Mouse (Mus musculus) liver, adult (tissue): ENCODE measurements around the gene Elovl5.

Experiments used
- GATA4 ChIP-seq: IDR thresholded peaks from 2 replicates; pipeline ENCODE4 v1.6.1; 2014; ENCODE audit warnings: mild to moderate bottlenecking, low read length; ENCODE audit not compliant: insufficient replicate concordance

Gene Elovl5

GRCm38 (mm10) chr9:78003278-78003677 lies 86.1 kb downstream of the Elovl5 start:
- TF ChIP-seq GATA4 = no peak

GRCm38 (mm10) chr9:78005481-78005880 lies 88.3 kb downstream of the Elovl5 start:
- TF ChIP-seq GATA4 = no peak

DNA sequence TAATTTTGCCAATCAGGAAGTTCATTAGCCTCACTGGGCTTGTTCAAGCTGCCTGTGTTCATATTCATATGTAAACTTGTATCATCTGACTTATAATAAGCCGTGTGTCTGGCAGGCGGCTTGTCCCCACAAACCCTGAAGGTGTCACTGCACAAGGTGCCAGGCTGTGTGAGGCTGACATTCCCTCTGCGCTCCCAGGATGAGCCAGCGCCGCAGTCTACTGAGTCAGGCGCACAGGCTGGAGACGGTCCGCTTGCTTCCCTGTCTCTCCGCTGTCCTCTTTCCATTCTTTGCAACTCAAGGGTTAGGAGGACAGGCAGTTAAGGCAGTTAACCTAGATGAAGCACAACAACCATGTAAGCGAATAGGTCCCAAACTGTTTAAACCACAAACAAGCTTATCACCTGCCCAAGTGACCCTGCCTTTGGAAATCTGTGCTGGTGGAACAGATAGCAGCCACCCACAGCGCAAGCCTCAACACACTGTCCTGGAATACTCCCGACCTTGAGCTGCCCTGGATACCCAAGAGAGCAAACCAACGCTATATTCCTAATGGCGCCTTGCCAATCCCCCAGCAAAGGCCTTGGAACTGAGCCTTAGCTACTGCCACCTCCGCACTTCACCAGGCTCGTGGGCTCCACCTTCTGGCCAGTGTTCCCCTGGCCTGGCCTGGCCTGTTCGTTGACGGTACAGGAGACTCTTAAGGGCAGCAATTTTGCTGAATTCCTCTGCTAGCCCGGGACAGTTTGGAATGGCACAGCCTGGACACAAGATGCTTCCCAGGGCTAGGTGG lies 89.2 kb downstream of the Elovl5 start:
- no peak for TF ChIP-seq GATA4

DNA sequence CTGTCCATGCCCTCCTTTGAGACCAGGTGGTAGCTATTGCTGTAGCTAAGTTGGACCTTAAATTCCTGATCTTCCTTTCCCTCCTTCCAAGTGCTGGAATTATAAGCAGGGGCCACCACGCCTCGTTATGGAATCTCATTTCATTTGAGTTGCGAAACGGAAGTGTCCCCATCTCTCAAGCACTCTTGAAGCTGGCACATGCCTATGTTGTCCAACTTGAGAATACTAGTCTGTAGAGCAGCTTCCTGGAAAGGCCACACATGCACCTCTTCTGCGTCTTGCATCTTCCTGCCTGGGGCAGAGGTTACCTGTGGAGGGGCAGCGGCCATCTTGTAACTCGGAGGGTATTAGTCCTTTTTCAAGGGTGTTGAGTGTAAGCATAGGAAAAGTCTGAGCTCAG lies 92.2 kb downstream of the Elovl5 start:
- TF ChIP-seq GATA4 = no peak

DNA sequence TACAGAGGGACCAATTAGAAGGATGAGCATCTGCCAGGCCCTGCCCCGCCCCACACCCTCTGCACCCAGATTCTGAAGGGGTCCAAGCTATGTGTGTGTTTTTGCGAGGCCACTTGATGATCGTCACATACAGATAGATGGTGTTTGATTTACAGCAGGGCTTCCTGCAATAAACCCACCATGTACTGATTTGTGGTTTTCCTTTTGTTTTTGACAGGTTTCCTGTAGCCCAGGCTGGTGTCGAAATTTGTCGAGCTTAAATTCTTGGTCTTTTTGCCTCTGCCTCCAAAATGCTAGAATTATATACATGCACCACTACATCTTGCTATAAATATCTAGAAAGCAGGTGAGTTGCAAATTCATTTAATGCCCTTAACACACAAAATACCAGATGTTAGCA lies 93.0 kb downstream of the Elovl5 start:
- TF ChIP-seq GATA4 = no peak

DNA sequence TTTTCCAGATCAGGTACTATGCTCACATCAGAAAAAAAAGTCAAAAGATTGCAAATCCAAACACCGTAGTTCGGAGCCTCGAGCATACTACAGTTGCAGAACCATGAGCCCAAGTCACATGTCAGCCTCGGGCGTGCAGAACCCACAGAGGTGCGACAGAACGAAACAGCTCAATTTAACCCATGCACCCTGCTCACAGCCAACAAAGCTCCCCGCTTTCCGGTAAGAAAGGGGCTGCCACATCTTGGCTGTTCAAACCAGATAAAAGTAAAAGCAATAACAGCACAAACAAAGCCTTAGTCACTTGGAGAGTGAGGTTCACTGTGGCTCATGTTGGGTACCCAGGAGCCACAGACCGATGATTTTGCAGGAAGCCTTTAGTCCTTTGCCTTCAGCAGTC lies 93.5 kb downstream of the Elovl5 start:
- TF ChIP-seq GATA4 = no peak

GRCm38 (mm10) chr9:78012066-78012465 lies 94.9 kb downstream of the Elovl5 start:
- no peak for TF ChIP-seq GATA4

DNA sequence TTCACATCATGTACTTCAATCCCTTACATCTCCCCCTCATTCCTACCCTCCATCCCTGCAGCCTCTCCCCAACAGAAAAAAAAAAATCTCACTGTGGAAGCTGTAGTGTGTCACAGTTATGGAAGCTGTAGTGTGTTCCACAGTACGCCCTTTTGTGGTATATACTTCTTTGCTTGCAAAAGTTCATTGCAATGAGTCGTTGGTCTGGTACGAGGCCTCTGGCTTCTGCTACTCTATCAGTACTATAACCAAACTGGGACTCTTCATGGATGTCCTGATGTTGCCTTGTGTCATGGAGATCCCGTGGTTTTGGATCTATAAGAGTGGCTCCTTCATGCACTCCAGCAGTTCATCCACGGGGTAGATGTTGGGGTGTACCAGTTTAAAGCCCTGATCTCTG lies 95.5 kb downstream of the Elovl5 start:
- TF ChIP-seq GATA4 = no peak

- TF ChIP-seq GATA4 = peak; percentile 13; the same call in 1 of the 2 replicates
These were observed 96.6 kb downstream of the Elovl5 start for GRCm38 (mm10) chr9:78013813-78014212.

- TF ChIP-seq GATA4 = no peak
These were observed 98.7 kb downstream of the Elovl5 start for GRCm38 (mm10) chr9:78015816-78016215.

DNA sequence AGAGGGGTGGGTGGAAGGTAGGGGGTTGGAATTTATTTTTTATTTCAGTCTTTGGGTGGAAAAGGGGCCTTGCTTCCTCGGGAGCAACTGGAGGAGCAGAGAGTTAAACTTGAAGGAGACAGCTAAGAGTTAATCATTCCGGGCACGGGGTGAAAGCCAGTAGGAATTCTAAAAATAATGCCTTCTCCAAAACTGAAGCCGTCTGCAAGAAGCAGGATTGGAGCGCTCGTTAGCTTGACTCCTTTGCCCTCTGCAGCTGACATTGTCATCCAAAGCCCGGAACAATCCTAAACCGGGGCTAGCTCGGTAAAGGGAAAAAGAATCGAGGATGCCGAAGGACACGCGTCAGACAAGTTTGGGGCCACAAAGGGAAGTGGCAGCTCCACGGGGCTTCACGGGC lies 99.1 kb downstream of the Elovl5 start:
- TF ChIP-seq GATA4 = no peak

- TF ChIP-seq GATA4 = no peak
These were observed 104.1 kb downstream of the Elovl5 start for GRCm38 (mm10) chr9:78021256-78021655.

GRCm38 (mm10) chr9:78022187-78022945 lies 105.2 kb downstream of the Elovl5 start:
- no peak for TF ChIP-seq GATA4

DNA sequence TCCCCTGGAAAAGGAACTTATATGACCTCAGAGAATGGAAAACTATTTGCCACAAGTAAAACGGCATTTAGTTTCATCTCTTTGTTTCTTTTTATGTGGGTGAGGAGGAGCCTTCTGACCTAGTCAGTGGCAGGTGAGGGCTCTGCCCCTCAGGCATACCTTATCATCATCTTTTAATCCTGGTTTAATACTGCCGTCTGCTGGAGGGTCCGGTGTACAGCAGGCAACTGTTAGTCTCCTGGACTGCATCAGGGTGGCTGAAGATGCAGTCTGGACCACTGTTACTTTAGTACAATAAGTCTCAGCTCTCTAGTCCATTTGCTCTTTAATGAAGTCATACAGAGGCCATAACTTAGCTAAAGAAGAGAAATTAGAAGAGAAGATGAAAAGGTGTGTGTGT lies 107.7 kb downstream of the Elovl5 start:
- no peak for TF ChIP-seq GATA4

GRCm38 (mm10) chr9:78027099-78027498 lies 109.9 kb downstream of the Elovl5 start:
- no peak for TF ChIP-seq GATA4

DNA sequence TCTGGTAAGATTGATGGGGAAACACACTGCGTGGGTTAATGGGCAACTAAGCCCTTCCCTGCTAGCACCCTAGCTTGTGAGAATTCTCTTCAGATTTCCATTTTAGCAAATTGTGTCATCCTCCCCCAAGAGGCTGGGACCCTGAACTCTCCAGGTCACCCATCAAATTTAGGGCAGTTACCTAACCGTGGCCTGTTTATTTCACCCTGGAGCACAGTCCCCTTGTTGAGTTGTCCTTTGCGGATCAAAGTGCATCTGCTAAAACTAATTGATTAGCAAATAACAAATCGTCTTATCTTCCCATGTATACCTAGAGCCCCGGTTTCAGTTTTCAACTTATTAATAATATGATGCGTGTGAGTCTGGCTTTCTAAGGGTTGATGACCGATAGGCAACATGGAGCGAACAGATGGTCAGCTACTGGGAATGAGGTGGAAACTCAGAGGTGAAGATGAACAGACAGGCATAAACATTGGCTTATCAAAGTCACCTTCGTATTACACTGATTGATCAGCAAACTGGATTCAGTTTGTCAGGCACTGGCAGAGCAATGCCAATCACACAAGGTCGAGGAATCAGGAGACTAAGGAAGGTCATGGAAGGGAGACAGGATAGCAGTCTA lies 113.8 kb downstream of the Elovl5 start:
- TF ChIP-seq GATA4 = peak; percentile 74
